Mouse (Mus musculus) testis, adult 2 months (tissue): ENCODE results near the gene Vegfb. TPM values are rescaled to one million over a fixed set of nuclear protein-coding genes. Genes with fewer than 3 reads are reported as not detected.

ENCODE experiments used
- H3K27ac ChIP-seq: fragments of 200-500 bp; 2 replicates; pipeline ENCODE4 v1.5.1; 2012; ENCODE audit warnings: low read depth, low read length; ENCODE audit not compliant: control insufficient read depth, insufficient read depth
- H3K27me3 ChIP-seq: fragments of 200-500 bp; 2 replicates; pipeline ENCODE4 v1.6.1; 2012; ENCODE audit warnings: mild to moderate bottlenecking, low read length, moderate library complexity; ENCODE audit not compliant: control insufficient read depth, insufficient read depth
- H3K36me3 ChIP-seq: fragments of 200-500 bp; 2 replicates; pipeline ENCODE4 v1.6.1; 2012; ENCODE audit warnings: mild to moderate bottlenecking, low read length; ENCODE audit not compliant: control insufficient read depth, insufficient read depth
- H3K4me1 ChIP-seq: fragments of 200-500 bp; 2 replicates; pipeline ENCODE4 v1.6.1; 2012; ENCODE audit warnings: low read length; ENCODE audit not compliant: control insufficient read depth, insufficient read depth
- H3K4me3 ChIP-seq: fragments of 200-500 bp; 2 replicates; pipeline ENCODE4 v1.5.1; 2012; ENCODE audit warnings: low read depth, mild to moderate bottlenecking, low read length, moderate library complexity, mixed read lengths; ENCODE audit not compliant: control insufficient read depth
- CTCF ChIP-seq: fragments of 200-500 bp; IDR thresholded peaks from 2 replicates; pipeline ENCODE4 v1.5.1; 2012; ENCODE audit warnings: low read depth, mild to moderate bottlenecking, inconsistent platforms, low read length, moderate library complexity; ENCODE audit not compliant: control insufficient read depth, insufficient read depth, insufficient replicate concordance
- POLR2A ChIP-seq: fragments of 200-500 bp; IDR thresholded peaks from 2 replicates; pipeline ENCODE4 v1.6.1; 2012; ENCODE audit warnings: low read depth, mild to moderate bottlenecking, inconsistent platforms, low read length, moderate library complexity; ENCODE audit not compliant: control insufficient read depth
- polyA plus RNA-seq: library from polyadenylated mRNA; depleted of rRNA; stranded (reverse); fragments of >200 nt; gene quantifications from 2 replicates; pipeline ENCODE4 v1.2.3, GENCODE M21; 2012; rRNA removed

Vegfb gene
- polyA plus RNA-seq, 1 experiment, result 7.5 TPM

DNA sequence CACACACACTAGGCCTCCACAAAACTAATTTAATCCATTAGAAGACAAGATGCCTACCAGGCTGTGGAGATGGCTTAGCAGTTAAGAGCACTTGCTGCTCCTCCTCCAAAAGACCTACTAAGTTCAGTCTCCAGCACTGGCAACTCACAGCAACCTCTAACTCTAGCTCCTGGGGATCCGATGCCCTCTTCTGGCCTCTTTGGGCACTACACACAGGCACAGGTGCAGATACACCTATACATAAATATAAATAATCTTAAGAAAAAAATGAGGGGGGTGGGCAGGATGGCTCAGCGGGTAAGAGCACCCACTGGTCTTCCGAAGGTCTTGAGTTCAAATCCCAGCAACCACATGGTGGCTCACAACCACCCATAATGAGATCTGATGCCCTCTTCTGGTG, 51.2 kb downstream of the Vegfb start:
- TF ChIP-seq POLR2A (no peak), CTCF (peak; percentile 14; the same call in 1 of the 2 replicates)
- Histone ChIP-seq H3K4me1 (peaks cover 27% of the 10 kb centered on the region), H3K27me3 (no peaks in the 10 kb centered on the region), H3K36me3 (no peaks in the 10 kb centered on the region), H3K4me3 (no peak overlapping the region), H3K27ac (no peak overlapping the region)

DNA sequence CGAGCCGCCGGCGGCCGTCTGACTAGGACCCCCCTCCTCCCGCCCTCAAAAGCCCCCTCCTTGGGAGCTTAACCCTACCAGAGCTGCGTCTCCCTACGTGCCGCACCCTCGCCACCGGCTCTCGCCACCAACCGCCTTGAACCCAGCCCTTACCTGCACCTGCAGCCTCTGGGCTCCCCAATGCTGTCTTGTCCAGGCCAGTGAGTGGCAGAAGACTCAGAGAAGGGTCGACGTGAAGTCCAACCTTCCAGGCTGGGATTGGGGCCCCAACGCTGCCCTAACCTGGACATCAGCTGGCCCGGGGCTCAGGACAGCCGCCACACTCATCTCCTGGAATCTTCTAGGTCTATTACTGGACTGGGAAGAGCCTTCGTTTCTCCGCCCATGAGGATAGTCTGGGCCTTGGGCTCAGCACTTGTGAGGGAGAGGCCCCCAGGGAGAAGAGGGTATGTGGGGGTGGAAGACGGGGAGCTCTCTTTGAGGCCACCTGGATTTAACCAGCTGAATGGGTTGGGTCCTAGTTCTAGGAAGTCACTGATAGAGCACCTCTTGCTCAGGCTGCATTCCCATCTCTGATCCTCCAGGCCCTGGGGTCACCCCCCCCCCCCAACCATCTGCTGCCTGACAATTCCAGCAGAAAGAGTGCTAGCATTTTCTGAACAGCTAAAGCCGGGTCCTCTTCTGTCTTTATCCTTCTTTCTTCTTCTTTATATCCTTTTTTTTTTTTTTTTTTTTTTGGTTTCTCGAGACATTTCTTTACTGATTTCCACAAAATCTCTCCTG, 53.1 kb downstream of the Vegfb start, which contains the start of gene Kcnk4:
Kcnk4 (minus strand) TSS at position 321 of the 783 bp plus-strand sequence.
- peak within 1 kb of the TSS; percentile 19 for H3K4me3 ChIP-seq
- H3K36me3 ChIP-seq, result no peaks in the 10 kb centered on the region
- TF ChIP-seq CTCF, result no peak
- no peak for TF ChIP-seq POLR2A
- H3K27ac ChIP-seq, result no peak within 1 kb of the TSS
- peaks cover 25% of the 10 kb centered on the region for H3K4me1 ChIP-seq
- no peaks in the 10 kb centered on the region for H3K27me3 ChIP-seq

DNA sequence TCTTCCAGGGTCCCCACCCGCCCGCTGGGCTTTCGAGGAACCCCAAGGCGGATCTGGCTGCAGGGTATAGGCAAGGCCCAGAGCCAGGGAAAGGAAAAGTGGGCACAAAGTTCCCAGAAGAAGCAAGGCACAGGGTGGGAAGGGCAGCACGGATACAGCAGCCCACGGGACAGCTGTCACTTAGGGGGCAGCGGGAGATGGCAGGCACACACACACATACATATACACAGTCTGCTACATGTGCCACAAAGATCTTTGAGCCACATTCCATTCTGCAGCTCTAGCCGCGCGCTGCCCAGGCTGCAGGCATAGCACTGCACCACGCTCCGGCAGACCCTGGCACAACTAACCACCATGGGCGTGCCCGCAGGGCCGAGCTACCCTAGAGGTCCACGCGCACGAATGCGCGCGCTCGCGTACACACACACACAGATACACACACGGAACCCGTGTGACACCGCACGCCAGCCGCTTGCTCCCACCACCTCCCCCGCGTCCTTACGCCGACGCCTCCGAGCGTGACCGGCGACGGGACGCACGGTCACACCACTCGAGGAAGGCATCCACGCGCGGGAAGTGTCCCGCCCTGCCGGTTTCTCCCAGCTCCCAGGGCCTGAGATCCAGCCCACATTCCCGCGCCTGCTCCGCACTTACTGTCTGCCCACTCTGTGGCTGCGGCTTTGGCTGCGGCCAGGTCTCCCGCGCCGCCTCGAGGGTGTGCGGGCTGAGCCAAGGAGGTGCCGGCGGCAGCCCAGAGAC, 53.8 kb downstream of the Vegfb start:
- H3K27me3 ChIP-seq, result no peaks in the 10 kb centered on the region
- H3K4me3 ChIP-seq, result peak overlapping the region; percentile 19
- H3K27ac ChIP-seq, result no peak overlapping the region
- H3K36me3 ChIP-seq, result no peaks in the 10 kb centered on the region
- TF ChIP-seq CTCF, result no peak
- TF ChIP-seq POLR2A, result no peak
- peaks cover 25% of the 10 kb centered on the region for H3K4me1 ChIP-seq

DNA sequence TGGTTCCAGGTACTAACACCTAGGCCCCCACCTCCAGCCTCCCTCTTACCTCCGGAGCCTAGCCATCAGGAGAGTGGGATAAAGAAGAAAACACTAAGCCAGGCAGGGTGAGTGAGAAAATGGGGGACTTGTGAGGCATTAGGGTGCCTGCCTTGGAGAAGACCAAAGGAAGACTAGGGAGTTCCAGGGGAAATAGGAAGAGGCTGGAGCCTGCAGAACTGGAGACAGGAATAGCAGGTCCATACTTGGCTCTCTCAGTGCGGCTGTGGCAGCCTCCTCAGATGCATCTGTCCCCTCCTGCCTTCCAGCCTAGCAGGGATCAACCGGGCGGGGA, 54.4 kb downstream of the Vegfb start:
- Histone ChIP-seq H3K27ac (no peak overlapping the region), H3K27me3 (no peaks in the 10 kb centered on the region), H3K36me3 (no peaks in the 10 kb centered on the region), H3K4me3 (no peak overlapping the region), H3K4me1 (peaks cover 25% of the 10 kb centered on the region)
- no peak for TF ChIP-seq POLR2A
- no peak for TF ChIP-seq CTCF

Other genes starting within 250 kb of the Vegfb start
- 12.5 and 16.4 TPM in 2 replicates for gene Rps6ka4, start 147.0 kb downstream of the Vegfb start, polyA plus RNA-seq
- 33.5 and 39.8 TPM in 2 replicates for gene Ccdc88b, start 129.4 kb downstream of the Vegfb start, polyA plus RNA-seq
- 52.9 and 64.6 TPM in 2 replicates for gene Trmt112, start 78.0 kb downstream of the Vegfb start, polyA plus RNA-seq
- 120 and 133 TPM in 2 replicates for gene Prdx5, start 77.5 kb downstream of the Vegfb start, polyA plus RNA-seq
- gene Esrra, start 65.8 kb downstream of the Vegfb start, polyA plus RNA-seq, result 13.3 and 16.6 TPM in 2 replicates
- 1,294 and 1,426 TPM in 2 replicates for gene Catsperz, start 62.3 kb downstream of the Vegfb start, polyA plus RNA-seq
- gene Kcnk4, start 53.1 kb downstream of the Vegfb start, polyA plus RNA-seq, result 1.3 and 1.5 TPM in 2 replicates
- gene Bad, start 45.8 kb downstream of the Vegfb start, polyA plus RNA-seq, result 78.8 and 91.6 TPM in 2 replicates
- gene Gpr137, start 45.2 kb downstream of the Vegfb start, polyA plus RNA-seq, result 205 and 212 TPM in 2 replicates
- 139 and 154 TPM in 2 replicates for gene Ppp1r14b, start 12.7 kb downstream of the Vegfb start, polyA plus RNA-seq
- gene Plcb3, start 11.2 kb downstream of the Vegfb start, polyA plus RNA-seq, result 13.9 and 14.6 TPM in 2 replicates
- 28.3 and 29.1 TPM in 2 replicates for gene Fkbp2, start 7.2 kb downstream of the Vegfb start, polyA plus RNA-seq
- 109 and 123 TPM in 2 replicates for gene Dnajc4, start 4.9 kb upstream of the Vegfb start, polyA plus RNA-seq
- gene Nudt22, start 8.5 kb upstream of the Vegfb start, polyA plus RNA-seq, result 8.6 and 10.0 TPM in 2 replicates
- 6.6 and 6.7 TPM in 2 replicates for gene Trpt1, start 8.5 kb upstream of the Vegfb start, polyA plus RNA-seq
- 1.3 and 1.4 TPM in 2 replicates for gene Fermt3, start 31.8 kb upstream of the Vegfb start, polyA plus RNA-seq
- 53.1 and 54.5 TPM in 2 replicates for gene Stip1, start 52.3 kb upstream of the Vegfb start, polyA plus RNA-seq
- gene Macrod1, start 69.2 kb upstream of the Vegfb start, polyA plus RNA-seq, result 39.2 and 47.3 TPM in 2 replicates
- 2.3 and 3.1 TPM in 2 replicates for gene Flrt1, start 118.1 kb upstream of the Vegfb start, polyA plus RNA-seq
- 49.4 and 49.9 TPM in 2 replicates for gene Otub1, start 218.7 kb upstream of the Vegfb start, polyA plus RNA-seq
- gene Cox8a, start 230.0 kb upstream of the Vegfb start, polyA plus RNA-seq, result 117 and 148 TPM in 2 replicates